Comparison of ENCODE assay signal across 12 mouse cellular contexts in the genomic region with DNA sequence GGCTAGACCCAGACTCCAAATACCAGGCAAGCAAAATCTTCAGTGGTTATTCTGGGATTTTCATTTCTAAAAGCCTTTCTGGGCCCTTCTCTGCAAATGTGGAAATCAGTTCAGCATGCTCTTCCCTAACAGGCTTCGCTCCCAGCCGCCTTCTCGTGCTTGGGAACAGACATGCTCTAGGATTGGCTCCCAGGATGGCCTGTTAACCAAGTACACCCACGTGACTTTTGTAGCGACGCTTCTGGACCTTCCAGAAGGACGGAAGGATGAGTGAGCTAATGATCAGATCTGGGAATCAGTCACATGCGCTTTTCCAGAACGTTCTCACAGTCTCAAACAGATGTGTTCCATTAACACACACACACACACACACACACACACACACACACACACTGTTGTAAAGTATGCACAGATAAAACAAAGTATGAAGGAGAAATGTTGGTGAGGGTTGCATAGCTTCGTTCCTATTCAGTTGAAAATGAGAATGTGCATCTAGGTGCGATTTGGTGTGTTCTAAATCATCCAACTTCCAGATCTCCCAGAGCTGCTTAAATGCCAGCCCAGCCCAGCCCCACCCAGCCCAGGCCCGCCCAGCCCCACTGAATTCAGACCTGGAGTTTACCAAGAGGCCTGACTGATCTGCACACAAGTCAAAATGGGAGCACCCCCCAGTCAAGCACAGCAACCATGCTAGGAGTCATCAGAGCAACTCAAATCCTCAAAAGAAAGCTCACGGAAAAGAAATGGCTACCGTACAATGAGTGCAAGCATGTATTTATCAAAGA.
A peak's percentile ranks its signal among the peaks of the same experiment; 100 is the strongest.
DNase-seq lines count a peak whose midpoint lies in the region; ATAC-seq and TF ChIP-seq lines count a peak whose summit lies in the region.
"Had no signal": no experiment of that assay in that cellular context is flagged by ENCODE, and none has a peak within 500 bp of the region (broad histone marks: within the 10 kb centered on the region; RNA-seq: fewer than 3 reads in every experiment).

No protein-coding gene starts in this region.

- TF ChIP-seq EP300 in lung, postnatal 0 days (IDR thresholded peaks at IDR 0.05), result no peak
- TF ChIP-seq EP300 in liver, embryonic 14.5 days (IDR thresholded peaks at IDR 0.05; ENCODE audit: low read depth), result no peak

- peak overlapping the region; percentile 57 for H3K4me2 ChIP-seq in heart, embryonic 12.5 days
- H3K4me2 ChIP-seq in lung, postnatal 0 days (replicated peaks; ENCODE audit: low read depth, low read length), result no peak overlapping the region
- H3K4me2 ChIP-seq in embryonic facial prominence, embryonic 14.5 days (ENCODE audit: low read depth, low read length), result 0 out of 2 replicates have a peak overlapping the region, but pooled peaks have one; percentile 24
- peak overlapping the region; percentile 22; the same call in 1 of the 2 replicates for H3K4me2 ChIP-seq in liver, embryonic 14.5 days (ENCODE audit: low read depth)
- H3K4me2 ChIP-seq in kidney, embryonic 16.5 days (replicated peaks; ENCODE audit: low read depth, low read length), result no peak overlapping the region
- H3K4me2 ChIP-seq: embryonic facial prominence, embryonic 12.5 days had no signal

- H3K9ac ChIP-seq in heart, embryonic 12.5 days, result no peak overlapping the region
- no peak overlapping the region for H3K9ac ChIP-seq in lung, postnatal 0 days (replicated peaks; ENCODE audit: low read depth)
- H3K9ac ChIP-seq in embryonic facial prominence, embryonic 14.5 days (ENCODE audit: low read depth, low read length), result 0 out of 2 replicates have a peak overlapping the region, but pooled peaks have one; percentile 31
- no peak overlapping the region for H3K9ac ChIP-seq in liver, embryonic 14.5 days (replicated peaks)
- H3K9ac ChIP-seq in kidney, embryonic 16.5 days (replicated peaks; ENCODE audit: low read length), result no peak overlapping the region
- H3K9ac ChIP-seq: embryonic facial prominence, embryonic 12.5 days had no signal

- WGBS in heart, embryonic 12.5 days, result 66% methylated on average over 14 of the region's 14 CpGs
- WGBS in lung, postnatal 0 days, result 75% methylated on average over 14 of the region's 14 CpGs
- 59% methylated on average over 14 of the region's 14 CpGs for WGBS in embryonic facial prominence, embryonic 14.5 days
- WGBS in liver, embryonic 14.5 days (ENCODE audit: insufficient replicate concordance), result 74% methylated on average over 14 of the region's 14 CpGs
- WGBS in kidney, embryonic 16.5 days, result 83% methylated on average over 14 of the region's 14 CpGs

- no peak for TF ChIP-seq CTCF in lung, postnatal 0 days (IDR thresholded peaks at IDR 0.05)
- no peak for TF ChIP-seq CTCF in liver, embryonic 14.5 days (IDR thresholded peaks at IDR 0.05; ENCODE audit: low read depth)

- H3K4me3 ChIP-seq in heart, embryonic 12.5 days, result no peak overlapping the region
- H3K4me3 ChIP-seq in lung, postnatal 0 days (ENCODE audit: low read depth, low read length), result no peak overlapping the region
- H3K4me3 ChIP-seq in embryonic facial prominence, embryonic 14.5 days (ENCODE audit: low read depth, low read length), result no peak overlapping the region
- no peak overlapping the region for H3K4me3 ChIP-seq in liver, embryonic 14.5 days (ENCODE audit: insufficient read depth in 1 of 2, low read depth in 2 of 2, low read length in 2 of 2)
- H3K4me3 ChIP-seq in kidney, embryonic 16.5 days (ENCODE audit: low read length), result no peak overlapping the region
- H3K4me3 ChIP-seq: embryonic facial prominence, embryonic 12.5 days had no signal

- DNase-seq in heart, postnatal 25 days (ENCODE audit: low spot score), result no peak
- peak; percentile 40 for DNase-seq in lung, postnatal 0 days (ENCODE audit: low spot score)
- no peak for DNase-seq in lung, postnatal 4 days
- peak; percentile 55 for DNase-seq in embryonic facial prominence, embryonic 14.5 days (ENCODE audit: low spot score)
- no peak for DNase-seq in liver, embryonic 14.5 days (ENCODE audit: low read depth in 3 of 3, low spot score in 3 of 3)
- DNase-seq: cerebellum, adult 9-10 months; layer of hippocampus, adult 9-11 months had no signal

- ATAC-seq in heart, embryonic 12.5 days (ENCODE audit: insufficient number of reproducible peaks, low FRiP score), result no peak; the same call in 1 of the 2 replicates
- peak; percentile 46 for ATAC-seq in lung, postnatal 0 days
- ATAC-seq in embryonic facial prominence, embryonic 14.5 days (ENCODE audit: low read depth), result 0 out of 2 replicates have a peak, but pooled peaks have one; percentile 33
- peak; percentile 59 for ATAC-seq in liver, embryonic 14.5 days (ENCODE audit: insufficient read depth)
- ATAC-seq in kidney, embryonic 16.5 days (ENCODE audit: low FRiP score, low TSS enrichment), result no peak
- ATAC-seq: forebrain, embryonic 16.5 days had no signal

- H3K27ac ChIP-seq in heart, embryonic 12.5 days (ENCODE audit: poor library complexity, severe bottlenecking), result no peak overlapping the region
- no peak overlapping the region for H3K27ac ChIP-seq in lung, postnatal 0 days (ENCODE audit: low read length)
- H3K27ac ChIP-seq in embryonic facial prominence, embryonic 14.5 days (replicated peaks; ENCODE audit: low read depth, low read length), result 0 out of 2 replicates have a peak overlapping the region, but pooled peaks have one; percentile 6
- H3K27ac ChIP-seq in liver, embryonic 14.5 days, result no peak overlapping the region
- no peak overlapping the region for H3K27ac ChIP-seq in kidney, embryonic 16.5 days (ENCODE audit: low read length)
- H3K27ac ChIP-seq: kidney, postnatal 0 days had no signal

- 0 out of 2 replicates have a peak, but pooled peaks cover 3% of the 10 kb centered on the region for H3K9me3 ChIP-seq in heart, embryonic 12.5 days (replicated peaks)
- no peaks in the 10 kb centered on the region for H3K9me3 ChIP-seq in lung, postnatal 0 days (ENCODE audit: low read length)
- H3K9me3 ChIP-seq in embryonic facial prominence, embryonic 14.5 days (ENCODE audit: control insufficient read depth, low read length), result no peaks in the 10 kb centered on the region
- no peaks in the 10 kb centered on the region; the same call in 1 of the 2 replicates for H3K9me3 ChIP-seq in liver, embryonic 14.5 days (ENCODE audit: control insufficient read depth, low read length)
- H3K9me3 ChIP-seq in kidney, embryonic 16.5 days (ENCODE audit: low read length), result no peaks in the 10 kb centered on the region
- H3K9me3 ChIP-seq: embryonic facial prominence, embryonic 12.5 days had no signal

- peaks cover 51% of the 10 kb centered on the region for H3K27me3 ChIP-seq in heart, embryonic 12.5 days (replicated peaks)
- H3K27me3 ChIP-seq in lung, postnatal 0 days (replicated peaks; ENCODE audit: insufficient read depth, low read length), result no peaks in the 10 kb centered on the region
- no peaks in the 10 kb centered on the region for H3K27me3 ChIP-seq in embryonic facial prominence, embryonic 14.5 days (replicated peaks; ENCODE audit: control insufficient read depth, insufficient read depth, low read length)
- no peaks in the 10 kb centered on the region for H3K27me3 ChIP-seq in liver, embryonic 14.5 days (ENCODE audit: control insufficient read depth, insufficient read depth, low read length)
- no peaks in the 10 kb centered on the region for H3K27me3 ChIP-seq in kidney, embryonic 16.5 days (ENCODE audit: insufficient read depth, low read length)
- H3K27me3 ChIP-seq: embryonic facial prominence, embryonic 12.5 days had no signal

- intact Hi-C loops in heart, postnatal 25 days (cut with DNase I), result no loop called here

- H3K36me3 ChIP-seq in heart, embryonic 12.5 days, result no peaks in the 10 kb centered on the region
- H3K36me3 ChIP-seq in lung, postnatal 0 days (ENCODE audit: insufficient read depth, low read length), result no peaks in the 10 kb centered on the region
- no peaks in the 10 kb centered on the region for H3K36me3 ChIP-seq in embryonic facial prominence, embryonic 14.5 days (ENCODE audit: control insufficient read depth, insufficient read depth, low read length)
- no peaks in the 10 kb centered on the region for H3K36me3 ChIP-seq in liver, embryonic 14.5 days (replicated peaks; ENCODE audit: control insufficient read depth, insufficient read depth, low read depth)
- H3K36me3 ChIP-seq in kidney, embryonic 16.5 days (ENCODE audit: insufficient read depth, low read length), result no peaks in the 10 kb centered on the region
- H3K36me3 ChIP-seq: embryonic facial prominence, embryonic 12.5 days had no signal

- H3K4me1 ChIP-seq in heart, embryonic 12.5 days (replicated peaks), result peaks cover 13% of the 10 kb centered on the region
- peaks cover 6% of the 10 kb centered on the region; the same call in 1 of the 2 replicates for H3K4me1 ChIP-seq in lung, postnatal 0 days (ENCODE audit: insufficient read depth, low read depth, low read length)
- H3K4me1 ChIP-seq in embryonic facial prominence, embryonic 14.5 days (ENCODE audit: control insufficient read depth, insufficient read depth, low read length), result peaks cover 14% of the 10 kb centered on the region
- peaks cover 19 to 30% of the 10 kb centered on the region in 2 experiments for H3K4me1 ChIP-seq in liver, embryonic 14.5 days (replicated peaks; ENCODE audit: control insufficient read depth in 2 of 2, insufficient read depth in 2 of 2, low read length in 1 of 2)
- H3K4me1 ChIP-seq in kidney, embryonic 16.5 days (ENCODE audit: insufficient read depth, low read length), result no peaks in the 10 kb centered on the region

Comparison
In these comparisons a context has a peak if more than half of its experiments do, and no peak if none do; other contexts are left out.
1. DNase-seq: peak in lung, postnatal 0 days (single experiment) and embryonic facial prominence, embryonic 14.5 days (single experiment); none in heart, postnatal 25 days (single experiment), lung, postnatal 4 days (0 of 2) and liver, embryonic 14.5 days (0 of 3).
2. ATAC-seq: peak in lung, postnatal 0 days (single experiment), embryonic facial prominence, embryonic 14.5 days (single experiment) and liver, embryonic 14.5 days (single experiment); none in heart, embryonic 12.5 days (single experiment) and kidney, embryonic 16.5 days (single experiment).
3. H3K4me2 ChIP-seq: peak in heart, embryonic 12.5 days (single experiment), embryonic facial prominence, embryonic 14.5 days (single experiment) and liver, embryonic 14.5 days (single experiment); none in lung, postnatal 0 days (single experiment) and kidney, embryonic 16.5 days (single experiment).